Mouse (Mus musculus) embryonic fibroblast, embryonic 13.5 days (primary cell): ENCODE data around the gene Srsf1. TPM values are rescaled to one million over a fixed set of nuclear protein-coding genes. Genes with fewer than 3 reads are reported as not detected.
"Not testable (repeated sequence)": the region's sequence is repeated elsewhere in the genome, so short reads cannot be mapped to it uniquely, and the experiment has no call there.

ENCODE experiments used
- H3K27ac ChIP-seq: 2 replicates; pipeline ENCODE4 v1.5.1; 2012; ENCODE audit warnings: low read length, control low read depth, inconsistent platforms; ENCODE audit not compliant: insufficient read depth
- H3K4me1 ChIP-seq: 2 replicates; pipeline ENCODE4 v1.6.1; 2011; ENCODE audit warnings: low read length; ENCODE audit not compliant: control insufficient read depth, insufficient read depth
- H3K4me3 ChIP-seq: 2 replicates; pipeline ENCODE4 v1.5.1; 2011; ENCODE audit warnings: mild to moderate bottlenecking, control low read depth, low read length; ENCODE audit not compliant: insufficient read depth
- CTCF ChIP-seq: IDR thresholded peaks from 2 replicates; pipeline ENCODE4 v1.5.1; 2011; ENCODE audit warnings: mild to moderate bottlenecking, control low read depth, low read length, moderate library complexity, borderline replicate concordance; ENCODE audit not compliant: insufficient read depth
- POLR2A ChIP-seq: IDR thresholded peaks from 2 replicates; pipeline ENCODE4 v1.6.1; 2011; ENCODE audit warnings: low read depth, mild to moderate bottlenecking, control low read depth, low read length, moderate library complexity
- polyA plus RNA-seq: library from polyadenylated mRNA; stranded (reverse); fragments of >200 nt; gene quantifications from 2 replicates; pipeline ENCODE4 v1.2.4, GENCODE M21; 2011; ENCODE audit warnings: low read depth; ENCODE audit not compliant: missing spikeins, insufficient read length

Gene Srsf1
- polyA plus RNA-seq, 1 experiment: 361 TPM

DNA sequence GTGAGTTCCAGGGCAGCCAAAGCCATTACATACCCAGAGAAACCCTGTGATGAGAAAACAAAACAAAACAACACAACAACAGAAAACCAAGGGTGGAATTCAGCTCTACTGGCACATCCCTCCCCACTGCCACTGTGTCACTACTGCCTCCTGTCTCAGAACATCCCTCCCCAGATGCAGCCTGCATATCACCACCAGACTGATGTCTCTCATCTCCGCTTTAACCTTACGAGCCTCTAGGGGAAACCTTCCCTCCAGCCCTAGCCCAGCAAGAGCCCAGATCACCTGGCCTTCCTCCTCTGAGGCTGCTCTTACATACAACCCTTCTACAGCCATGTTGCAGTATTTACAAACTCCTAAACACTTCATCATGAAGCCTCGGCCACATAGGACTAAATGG, 9.8 kb upstream of the Srsf1 start:
- Histone ChIP-seq H3K27ac (no peak overlapping the region), H3K4me3 (no peak overlapping the region), H3K4me1 (no peaks in the 10 kb centered on the region)
- no peak for TF ChIP-seq CTCF
- no peak for TF ChIP-seq POLR2A

DNA sequence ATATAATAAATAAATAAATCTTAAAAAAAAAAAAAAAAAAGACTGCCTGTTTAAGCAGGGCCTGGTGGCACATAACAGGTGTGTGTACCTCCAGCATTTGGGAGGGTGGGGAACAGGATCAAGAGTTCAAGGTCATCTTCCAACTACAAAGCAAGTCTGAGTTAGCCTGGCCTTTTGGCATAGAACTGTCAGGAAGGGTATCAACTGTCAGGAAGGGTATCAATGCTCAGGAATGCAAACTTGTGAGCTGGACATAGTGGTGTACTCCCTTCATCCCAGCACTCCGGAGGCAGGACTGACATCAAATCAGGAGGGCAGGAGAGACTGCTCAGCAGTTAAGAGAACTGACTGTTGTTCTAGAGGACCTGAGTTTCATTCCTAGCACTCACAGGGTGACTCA, 8.1 kb upstream of the Srsf1 start:
- TF ChIP-seq POLR2A (no peak), CTCF (no peak)
- H3K4me1 ChIP-seq: no peaks in the 10 kb centered on the region
- H3K4me3 ChIP-seq: no peak overlapping the region
- H3K27ac ChIP-seq: no peak overlapping the region

DNA sequence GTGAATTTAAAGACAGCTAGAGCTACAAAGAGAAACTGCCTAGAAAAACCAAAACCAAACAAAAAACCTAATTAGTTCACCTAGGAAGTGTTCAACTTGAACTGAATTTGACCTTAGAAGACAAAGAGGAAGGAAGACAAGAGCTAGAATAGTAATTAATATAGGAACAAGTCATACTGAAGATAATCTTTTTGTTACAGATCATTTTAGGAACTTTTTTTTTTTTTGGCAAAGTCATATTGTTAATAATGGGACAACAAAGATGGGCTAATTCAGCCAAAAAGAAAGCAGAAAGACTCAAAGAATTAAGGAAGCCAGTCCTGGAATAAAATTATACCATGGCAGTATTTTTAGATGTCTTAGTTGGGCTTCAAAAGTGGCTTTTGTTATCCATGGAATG, 2.9 kb upstream of the Srsf1 start:
- Histone ChIP-seq H3K4me3 (no peak overlapping the region), H3K27ac (no peak overlapping the region), H3K4me1 (no peaks in the 10 kb centered on the region)
- TF ChIP-seq POLR2A: no peak
- TF ChIP-seq CTCF: no peak

DNA sequence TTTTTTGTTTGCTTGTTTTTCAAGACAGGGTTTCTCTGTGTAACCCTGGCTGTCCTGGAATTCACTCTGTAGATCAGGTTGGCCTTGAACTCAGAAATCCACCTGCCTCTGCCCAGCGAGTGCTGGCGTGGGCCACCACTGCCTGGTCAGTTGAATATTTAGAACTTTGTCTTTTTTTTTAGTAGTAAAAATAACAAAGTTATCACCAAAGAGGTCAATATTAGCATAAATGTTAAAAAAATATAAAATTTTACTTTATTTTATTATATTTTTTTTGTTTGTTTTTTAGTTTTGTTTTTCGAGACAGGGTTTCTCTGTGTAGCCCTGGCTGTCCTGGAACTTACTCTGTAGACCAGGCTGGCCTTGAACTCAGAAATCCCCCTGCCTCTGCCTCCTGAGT, 2.0 kb upstream of the Srsf1 start:
- H3K4me3 ChIP-seq, H3K27ac ChIP-seq, H3K4me1 ChIP-seq: not testable (repeated sequence)

DNA sequence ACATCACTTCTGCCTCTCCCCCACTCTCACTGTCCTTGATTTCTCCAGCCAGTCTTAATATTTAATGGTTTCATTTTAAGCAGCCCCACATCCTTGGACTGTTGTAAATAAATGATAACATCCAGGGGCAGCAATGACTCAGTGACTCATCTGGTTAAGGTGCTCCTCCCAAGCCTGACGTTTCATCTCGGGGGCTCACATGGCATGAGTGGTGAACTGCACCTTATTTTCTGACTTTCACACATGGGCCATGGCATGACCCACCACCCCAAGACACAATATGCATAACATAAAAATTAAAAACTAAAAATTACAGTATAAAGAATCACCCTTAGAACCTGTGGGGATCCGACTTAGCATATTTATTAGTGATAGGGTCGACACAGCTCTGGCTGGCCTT, 1.3 kb upstream of the Srsf1 start:
- Histone ChIP-seq H3K27ac (no peak overlapping the region), H3K4me3 (no peak overlapping the region), H3K4me1 (no peaks in the 10 kb centered on the region)

DNA sequence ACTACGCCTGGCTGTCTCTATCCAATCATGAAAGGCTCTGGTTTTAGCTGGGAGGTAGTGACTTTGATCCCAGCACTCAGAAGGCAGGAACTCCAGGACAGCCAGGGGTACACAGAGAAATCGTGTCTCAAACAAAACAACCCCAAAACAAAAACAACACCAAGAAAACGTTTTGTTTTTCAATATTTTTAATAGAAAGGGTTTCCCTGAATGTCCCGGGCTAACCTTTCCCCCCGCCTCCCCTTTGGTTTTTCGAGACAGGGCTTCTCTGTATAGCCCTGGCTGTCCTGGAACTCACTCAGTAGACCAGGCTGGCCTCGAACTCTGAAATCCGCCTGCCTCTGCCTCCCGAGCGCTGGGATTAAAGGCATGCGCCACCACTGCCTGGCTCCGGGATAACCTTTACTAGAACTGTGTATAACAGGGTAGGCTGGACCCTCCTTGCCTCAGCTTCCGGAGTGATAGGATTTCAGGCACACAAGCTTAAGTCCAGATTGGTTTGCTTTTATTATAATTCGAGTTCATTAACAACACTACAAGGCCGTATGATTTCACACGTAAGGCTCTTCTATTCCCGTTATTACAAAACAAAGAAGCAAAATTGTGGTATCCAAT, 743 bp upstream of the Srsf1 start:
- peak overlapping the region; percentile 46 for H3K4me3 ChIP-seq
- no peaks in the 10 kb centered on the region for H3K4me1 ChIP-seq
- TF ChIP-seq POLR2A: no peak
- TF ChIP-seq CTCF: no peak
- no peak overlapping the region for H3K27ac ChIP-seq

More for the DNA sequence above, 1.3 kb upstream of the Srsf1 start:
- TF ChIP-seq CTCF (no peak), POLR2A (no peak)

DNA sequence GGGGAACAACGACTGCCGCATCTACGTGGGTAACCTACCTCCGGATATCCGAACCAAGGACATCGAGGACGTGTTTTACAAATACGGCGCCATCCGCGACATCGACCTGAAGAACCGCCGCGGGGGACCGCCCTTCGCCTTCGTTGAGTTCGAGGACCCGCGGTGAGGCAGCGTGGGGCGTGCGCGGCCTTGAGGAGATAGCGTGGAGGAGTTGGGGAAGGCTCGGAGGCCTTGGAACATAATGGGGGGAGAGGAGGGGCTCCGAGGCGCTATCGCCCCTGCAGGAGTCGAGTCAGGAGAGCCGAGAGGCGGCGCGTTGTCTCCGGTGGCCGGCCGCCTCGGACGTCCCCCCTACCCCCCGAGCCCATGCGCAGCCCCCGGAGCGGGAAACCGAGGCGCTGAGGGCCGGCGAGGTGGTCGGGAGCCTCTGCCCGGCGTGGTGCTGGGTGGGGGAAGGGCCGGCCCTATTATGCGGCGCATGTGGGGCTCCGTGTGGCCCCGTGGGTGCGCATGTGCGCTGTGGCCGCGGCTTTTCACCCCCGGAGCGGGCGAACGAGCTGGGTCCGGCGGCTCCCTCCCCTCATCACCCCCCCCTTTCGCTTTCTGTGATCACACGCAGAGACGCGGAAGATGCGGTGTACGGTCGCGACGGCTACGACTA, 828 bp downstream of the Srsf1 start:
- Histone ChIP-seq H3K27ac (peak overlapping the region; percentile 97), H3K4me1 (no peaks in the 10 kb centered on the region), H3K4me3 (peak overlapping the region; percentile 90)
- no peak for TF ChIP-seq CTCF
- TF ChIP-seq POLR2A: peak; percentile 46; the same call in 1 of the 2 replicates

DNA sequence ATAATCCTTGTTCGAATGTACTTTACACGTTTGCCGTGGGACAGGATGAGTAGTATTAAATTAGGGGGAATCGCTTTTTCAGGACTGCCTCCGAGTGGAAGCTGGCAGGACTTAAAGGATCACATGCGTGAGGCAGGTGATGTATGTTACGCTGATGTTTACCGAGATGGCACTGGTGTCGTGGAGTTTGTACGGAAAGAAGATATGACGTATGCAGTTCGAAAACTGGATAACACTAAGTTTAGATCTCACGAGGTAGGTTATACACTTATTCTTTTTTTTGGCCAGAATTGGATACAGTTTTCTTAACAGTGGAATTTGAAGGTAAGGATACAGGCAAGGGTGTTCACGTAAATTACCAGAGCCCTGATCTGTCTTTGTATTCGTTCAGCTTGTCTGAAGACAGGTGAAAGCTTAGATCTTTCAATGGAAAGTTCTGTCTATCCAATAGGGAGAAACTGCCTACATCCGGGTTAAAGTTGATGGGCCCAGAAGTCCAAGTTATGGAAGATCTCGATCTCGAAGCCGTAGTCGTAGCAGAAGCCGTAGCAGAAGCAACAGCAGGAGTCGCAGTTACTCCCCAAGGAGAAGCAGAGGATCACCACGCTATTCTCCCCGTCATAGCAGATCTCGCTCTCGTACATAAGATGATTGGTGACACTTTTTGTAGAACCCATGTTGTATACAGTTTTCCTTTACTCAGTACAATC, 1.9 kb downstream of the Srsf1 start:
- Histone ChIP-seq H3K4me3 (peak overlapping the region; percentile 90), H3K27ac (no peak overlapping the region), H3K4me1 (no peaks in the 10 kb centered on the region)
- TF ChIP-seq CTCF: no peak

DNA sequence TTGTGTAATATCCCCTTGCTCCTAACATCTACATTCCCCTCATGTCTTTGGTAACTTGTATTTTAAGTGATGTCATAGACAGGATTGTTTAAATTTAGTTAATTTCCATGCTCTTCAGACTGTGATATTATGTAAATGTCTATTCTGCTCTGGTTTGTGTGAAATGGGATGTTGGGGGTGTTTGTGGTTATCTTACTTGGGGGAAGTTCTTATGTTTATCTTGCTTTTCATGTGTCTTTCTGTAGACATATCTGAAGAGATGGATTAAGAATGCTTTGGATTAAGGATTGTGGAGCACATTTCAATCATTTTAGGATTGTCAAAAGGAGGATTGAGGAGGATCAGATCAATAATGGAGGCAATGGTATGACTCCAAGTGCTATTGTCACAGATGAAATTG, 2.6 kb downstream of the Srsf1 start:
- no peaks in the 10 kb centered on the region for H3K4me1 ChIP-seq
- no peak overlapping the region for H3K4me3 ChIP-seq
- TF ChIP-seq POLR2A (no peak), CTCF (no peak)
- no peak overlapping the region for H3K27ac ChIP-seq

DNA sequence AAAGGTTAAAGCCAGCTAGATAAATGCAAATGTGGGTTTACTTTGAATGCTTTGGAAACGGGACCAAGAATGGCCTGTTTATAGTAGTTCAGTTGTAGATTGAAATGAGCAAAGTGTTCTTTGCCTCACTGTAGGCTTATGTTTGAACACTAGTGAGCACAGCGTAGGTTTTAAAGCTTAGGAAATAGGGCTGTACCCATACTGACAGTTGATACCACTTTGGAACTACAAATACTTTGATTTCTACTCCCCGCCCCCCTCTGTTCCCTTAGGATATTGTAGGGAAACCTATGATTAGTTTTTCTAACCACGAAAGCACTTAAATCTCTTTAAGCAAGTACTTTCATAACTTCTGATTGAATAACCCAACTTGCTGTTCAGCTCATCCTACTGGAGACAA, 5.5 kb downstream of the Srsf1 start:
- Histone ChIP-seq H3K4me1 (no peaks in the 10 kb centered on the region), H3K27ac (no peak overlapping the region), H3K4me3 (no peak overlapping the region)
- TF ChIP-seq CTCF (no peak), POLR2A (no peak)
